Mouse (Mus musculus): ENCODE measurements around the gene Traf2.
A peak's percentile ranks its signal among the peaks of the same experiment; 100 is the strongest.

The Traf2 gene

DNA sequence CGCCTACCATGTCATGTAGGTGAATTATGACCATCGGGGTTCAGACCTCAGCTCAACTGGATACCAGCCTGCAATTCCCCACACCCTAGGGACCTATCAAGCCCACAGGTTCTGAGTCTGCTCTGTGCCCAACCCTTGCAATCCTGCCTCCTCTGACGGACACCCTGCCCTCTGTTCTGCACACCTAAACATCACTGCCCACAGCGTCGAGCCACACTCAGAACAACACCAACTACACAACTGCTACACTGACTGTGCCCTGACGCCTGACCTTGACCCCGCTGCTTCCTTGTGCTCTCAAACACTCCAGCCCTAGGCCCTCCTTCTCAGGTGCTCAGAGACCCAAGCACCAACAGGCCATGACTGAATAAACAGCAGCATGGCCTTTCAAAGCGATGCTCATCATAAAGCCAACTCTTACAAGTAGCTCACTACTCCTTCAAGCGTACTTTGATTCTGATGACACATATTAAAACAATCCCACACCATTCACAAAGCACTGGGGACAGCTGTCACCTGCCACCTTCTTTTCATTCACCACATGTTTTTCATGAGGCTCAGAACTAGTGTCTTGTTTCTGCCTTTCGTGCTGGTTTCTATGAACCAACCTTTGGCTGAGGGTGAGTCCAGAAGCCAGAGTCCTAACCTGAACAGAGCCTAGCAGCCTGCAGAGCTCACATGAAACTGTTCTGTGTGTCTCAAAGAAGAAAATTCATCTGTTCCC lies 4.9 kb downstream of the Traf2 start:
- no peak for DNase-seq

DNA sequence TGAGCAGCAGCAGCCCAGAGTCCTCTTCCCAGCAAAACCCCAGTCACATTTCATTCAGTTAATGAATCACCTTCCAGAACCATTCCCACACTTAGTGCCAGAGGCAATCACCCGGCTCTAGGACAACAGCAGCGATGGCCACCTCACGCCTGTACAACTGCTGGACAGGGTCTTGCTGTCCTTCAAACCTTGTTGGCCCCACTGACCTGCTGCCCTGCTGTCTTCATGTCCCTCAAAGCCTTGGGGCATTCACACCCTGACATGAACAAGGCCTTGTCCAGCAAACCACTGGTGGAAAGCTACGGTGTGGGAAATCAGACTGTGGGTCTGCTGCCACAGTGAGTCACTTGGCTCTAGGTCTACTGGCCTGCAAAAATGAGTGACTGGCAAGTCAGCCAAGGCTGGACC lies 6.2 kb downstream of the Traf2 start:
- no peak for DNase-seq

DNA sequence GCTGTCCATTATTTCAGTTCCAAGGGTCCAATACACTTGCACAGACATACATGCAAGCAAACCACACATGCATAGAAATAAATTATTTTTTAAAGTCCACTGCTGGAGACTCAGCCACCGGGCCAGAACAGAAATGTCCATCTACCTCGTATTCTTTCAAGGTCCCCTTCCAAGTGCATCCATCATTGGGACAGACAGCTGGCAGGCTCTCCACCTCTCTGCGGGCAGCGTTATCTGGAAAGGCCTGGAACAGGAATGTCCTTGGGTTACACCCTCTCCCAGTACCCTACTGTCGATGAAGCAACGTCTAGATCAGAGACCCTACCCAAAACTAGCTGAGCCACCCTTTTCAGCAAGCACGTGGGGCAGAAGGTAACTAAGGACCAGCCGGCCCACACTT lies 10.2 kb downstream of the Traf2 start:
- DNase-seq, result no peak

DNA sequence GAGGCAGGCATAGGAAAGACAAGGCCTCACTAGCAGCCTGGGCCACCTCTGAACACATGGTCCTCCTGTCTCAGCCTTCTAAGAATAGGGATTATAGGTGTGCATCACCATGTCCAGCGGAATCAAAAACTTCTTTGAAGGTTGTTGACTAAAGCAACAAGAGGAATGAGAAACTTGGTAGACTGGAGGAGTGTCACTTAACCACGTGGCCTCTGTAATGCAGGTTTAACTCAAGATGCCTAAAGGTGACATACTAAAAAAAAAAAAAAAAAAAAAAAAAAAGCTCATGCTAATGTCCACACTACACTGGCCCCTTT lies 11.9 kb downstream of the Traf2 start:
- no peak for DNase-seq

DNA sequence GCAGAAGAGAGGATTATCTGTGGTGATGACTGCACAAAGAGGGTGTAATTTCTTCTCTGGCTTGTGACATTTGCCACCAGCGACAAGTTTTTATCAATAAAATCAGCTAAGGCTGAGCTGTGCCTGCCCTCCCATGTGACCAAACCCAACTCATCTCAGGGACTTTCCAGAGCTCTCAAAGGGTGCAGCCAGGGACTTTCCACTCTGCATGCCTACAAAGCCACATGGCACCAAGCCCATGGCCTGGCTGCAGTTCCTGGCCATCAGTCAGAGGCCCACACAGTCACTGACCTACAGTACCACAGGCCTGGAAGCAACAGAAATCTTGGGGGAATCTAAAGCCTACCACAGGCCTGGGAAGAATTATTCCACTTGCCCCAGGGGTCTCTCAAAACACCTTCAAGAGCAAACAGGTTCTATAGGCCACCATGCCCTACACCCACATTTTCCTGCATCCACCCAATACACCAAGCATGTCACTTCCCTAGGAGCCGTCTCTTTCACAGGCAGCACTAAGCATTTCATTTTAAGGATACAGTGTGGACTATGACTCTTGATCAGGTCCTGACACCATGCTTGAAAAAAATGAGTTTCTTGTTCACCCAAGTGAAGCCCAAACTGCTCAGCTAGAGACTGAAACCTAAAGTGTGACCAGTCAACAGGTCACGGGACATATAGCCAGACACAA lies 12.4 kb downstream of the Traf2 start:
- no peak for DNase-seq

DNA sequence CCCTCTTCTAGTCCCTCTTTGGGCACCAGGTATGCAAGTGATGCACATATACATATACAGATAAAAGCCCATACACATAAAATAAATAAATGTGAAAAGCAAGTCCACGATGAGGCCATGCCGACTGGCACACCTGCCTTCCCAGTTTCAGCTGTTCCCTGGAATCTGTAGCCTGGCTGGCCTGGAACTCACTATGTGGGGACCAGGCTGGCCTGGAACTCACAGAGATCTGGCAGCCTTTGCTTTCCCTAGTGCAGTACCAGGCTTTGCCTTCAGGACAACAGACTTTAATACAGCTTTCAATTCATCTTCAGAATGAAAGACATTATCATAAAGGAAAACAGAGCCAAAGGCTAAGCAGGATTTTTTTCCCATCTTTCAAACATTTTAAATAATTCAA lies 13.0 kb downstream of the Traf2 start:
- DNase-seq, result no peak

DNA sequence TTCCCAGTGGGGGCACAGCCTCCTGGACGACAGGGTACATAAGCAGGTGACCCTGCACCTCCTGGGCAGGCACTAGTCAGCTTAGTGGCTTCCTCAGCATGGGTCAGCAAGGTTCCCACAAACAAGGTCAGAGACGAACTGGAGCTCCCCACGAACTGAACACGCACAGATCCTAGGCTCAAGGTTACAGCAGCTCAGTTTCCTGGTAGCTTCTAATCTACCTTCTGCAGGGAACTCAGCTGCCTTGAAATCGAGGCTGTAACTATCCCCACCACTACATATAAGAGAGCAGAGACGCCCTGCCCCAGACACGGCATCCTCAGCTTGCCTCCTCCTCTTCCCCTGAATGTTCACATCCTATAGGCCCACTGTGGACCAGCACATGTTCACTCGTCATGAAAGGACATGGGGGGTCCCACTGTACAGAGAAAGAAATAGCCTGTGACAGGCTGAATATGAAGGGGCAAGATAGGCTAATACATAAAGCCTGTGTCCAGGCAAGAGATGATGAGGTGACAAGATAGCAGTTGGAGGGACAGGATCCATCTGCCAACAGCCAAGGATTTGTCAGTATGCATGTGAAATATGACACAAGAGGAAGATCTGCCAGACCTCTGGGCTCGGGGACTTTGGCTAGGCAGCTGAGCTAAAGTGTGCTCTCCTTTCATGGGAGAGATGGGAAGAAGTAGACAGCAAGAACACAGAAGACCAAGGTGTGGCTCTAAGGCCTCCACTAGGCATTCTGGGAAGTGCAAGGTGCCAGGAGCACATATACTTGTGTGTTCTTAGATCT lies 20.0 kb downstream of the Traf2 start:
- DNase-seq, result no peak

DNA sequence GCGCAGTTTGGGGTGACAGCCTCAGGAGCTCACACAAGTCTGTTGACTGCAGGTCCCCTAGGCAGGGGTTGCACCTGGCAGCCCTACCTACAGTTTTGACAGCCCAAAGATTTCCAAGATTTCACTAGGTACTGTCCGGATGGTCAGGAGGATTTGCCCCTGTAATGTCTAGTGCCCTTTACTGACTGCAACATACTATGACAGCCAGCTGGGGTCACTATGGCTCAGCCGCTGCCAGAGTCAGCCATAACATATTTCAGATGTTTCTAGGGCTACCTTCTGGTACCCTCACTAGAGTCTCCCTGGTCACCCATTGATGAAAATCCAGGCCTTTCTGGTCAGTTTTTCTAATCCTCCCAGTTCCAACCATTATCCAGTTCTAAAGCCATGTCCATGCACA lies 36.8 kb downstream of the Traf2 start:
- no peak for DNase-seq

DNA sequence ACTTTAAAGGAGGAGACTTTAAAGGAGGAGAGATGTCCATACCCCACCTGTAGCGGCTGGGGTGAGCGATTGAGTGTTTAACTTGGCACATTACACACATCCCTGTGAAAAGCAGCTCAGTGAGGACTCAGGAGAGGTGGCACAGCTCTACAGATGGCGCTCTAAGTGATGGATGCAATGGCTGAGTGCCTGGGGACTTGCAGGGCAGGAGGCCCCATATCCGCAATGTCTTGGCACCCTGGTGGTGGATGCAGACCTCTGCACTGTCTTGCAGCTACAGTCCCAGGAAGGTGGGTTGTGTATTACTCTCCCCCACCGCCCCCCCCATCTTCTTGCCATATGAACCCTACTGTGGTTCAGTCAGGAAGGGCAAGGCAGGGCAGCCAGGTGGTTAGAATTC lies 39.8 kb downstream of the Traf2 start:
- DNase-seq, result peak; percentile 21

DNA sequence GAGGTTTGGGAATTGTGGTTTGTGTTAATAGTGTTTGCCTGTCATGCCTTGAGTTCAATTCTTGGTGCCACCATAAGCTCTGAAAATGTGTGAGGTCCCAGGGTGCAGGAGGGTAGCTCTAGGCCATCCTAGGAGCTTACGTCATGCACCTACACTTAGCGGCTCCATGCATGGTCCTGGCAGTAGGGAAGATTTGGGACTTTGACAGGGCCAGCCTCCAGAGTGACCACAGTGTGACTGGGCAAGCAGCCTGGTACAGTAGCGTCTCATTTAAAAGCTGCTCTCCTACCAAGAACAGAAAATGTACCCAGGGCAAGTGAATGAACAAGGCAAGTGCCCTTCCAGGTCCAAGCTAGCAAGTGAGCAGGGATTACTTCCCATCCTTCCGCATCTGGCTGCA lies 40.9 kb downstream of the Traf2 start:
- no peak for DNase-seq

DNA sequence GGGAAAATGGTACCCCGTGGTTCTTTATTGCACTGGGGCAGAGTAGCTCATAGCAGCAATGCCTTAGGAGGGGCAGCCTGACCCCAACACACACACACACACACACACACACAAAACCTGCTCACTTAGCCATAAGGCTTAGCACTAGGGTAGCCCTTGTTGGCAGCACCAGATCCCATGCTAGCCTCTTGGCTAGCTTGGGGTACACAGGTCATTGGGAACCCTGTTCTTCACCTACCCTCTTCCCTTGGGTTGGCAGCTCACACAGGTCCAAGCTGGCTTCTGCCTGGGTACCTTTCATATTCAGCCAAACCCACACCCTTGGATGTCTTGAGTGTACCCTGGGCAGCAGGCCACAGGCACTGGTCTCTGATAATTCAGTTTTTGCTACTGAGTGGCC lies 41.7 kb downstream of the Traf2 start:
- no peak for DNase-seq

DNA sequence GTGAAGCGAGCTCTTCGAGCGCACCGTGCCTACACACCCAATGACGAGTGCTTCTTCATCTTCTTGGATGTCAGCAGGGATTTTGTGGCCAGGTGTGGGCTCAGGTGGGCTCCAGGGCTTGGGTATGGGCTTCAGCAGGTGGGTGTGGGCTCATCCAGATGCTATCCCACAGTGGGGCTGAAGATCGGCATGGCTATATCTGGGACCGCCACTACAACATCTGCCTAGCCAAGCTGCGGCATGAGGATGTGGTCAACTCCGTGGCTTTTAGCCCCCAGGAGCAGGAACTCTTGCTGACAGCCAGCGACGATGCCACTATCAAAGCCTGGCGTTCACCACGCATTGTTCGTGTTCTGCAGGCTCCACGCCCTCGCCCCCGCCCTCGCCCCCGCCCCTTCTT lies 42.2 kb downstream of the Traf2 start:
- DNase-seq, result no peak

DNA sequence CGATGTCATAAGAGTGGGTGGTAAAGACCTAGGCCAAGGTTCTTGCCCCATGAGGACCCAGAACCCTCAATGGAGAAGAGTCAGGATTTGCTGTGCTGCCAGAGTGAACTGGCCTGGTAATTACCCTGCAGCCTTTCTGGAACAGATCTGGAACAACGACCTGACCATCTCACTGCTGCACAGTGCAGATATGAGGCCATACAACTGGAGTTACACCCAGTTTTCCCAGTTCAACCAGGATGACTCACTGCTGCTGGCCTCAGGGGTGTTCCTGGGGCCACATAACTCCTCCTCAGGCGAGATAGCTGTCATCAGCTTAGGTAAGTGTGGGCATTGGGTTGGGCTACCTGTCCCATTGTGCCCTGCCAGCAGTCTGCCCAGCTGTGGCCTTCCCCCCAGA lies 44.0 kb downstream of the Traf2 start:
- peak; percentile 73 for DNase-seq

DNA sequence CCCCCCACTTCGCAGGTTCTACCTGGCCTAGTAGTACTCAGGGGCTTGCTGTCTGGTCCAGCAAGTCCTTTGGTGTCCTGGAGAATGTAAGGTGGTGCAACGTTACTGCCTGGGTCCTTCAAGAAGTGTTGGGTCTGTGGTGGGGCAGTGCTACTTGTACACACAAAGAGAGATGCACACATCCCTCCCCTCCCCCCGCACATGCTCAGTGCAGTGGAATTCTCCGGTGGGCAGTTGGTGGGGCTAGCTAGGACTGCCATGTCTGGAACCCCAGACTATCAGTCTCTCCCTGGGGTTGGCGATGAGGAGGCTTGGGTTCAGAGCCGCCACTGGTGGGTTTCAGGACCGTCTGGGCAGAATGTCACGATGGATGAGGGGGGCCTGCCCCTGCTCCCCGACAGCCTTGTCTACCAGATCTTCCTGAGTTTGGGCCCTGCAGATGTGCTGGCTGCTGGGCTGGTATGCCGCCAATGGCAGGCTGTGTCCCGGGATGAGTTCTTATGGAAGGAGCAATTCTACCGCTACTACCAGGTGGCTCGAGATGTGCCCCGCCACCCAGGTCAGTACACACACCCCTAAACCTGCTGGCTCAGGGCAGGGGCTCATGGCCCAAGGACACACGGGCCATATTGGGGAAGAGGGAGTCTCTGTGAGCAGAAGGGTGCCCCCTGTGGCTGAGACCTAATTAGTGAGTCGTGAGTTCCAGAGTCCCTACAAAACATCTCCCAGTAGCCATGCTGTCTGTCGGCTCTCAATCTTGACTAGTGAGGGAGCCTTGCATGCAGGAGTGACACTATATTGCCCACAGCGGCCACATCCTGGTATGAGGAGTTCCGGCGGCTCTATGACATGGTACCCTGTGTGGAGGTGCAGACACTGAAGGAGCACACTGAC lies 44.9 kb downstream of the Traf2 start, which contains the start of gene C8g:
Gene C8g, minus strand, starts transcription at position 127 of the 894 bp plus-strand sequence.
- peak; percentile 27 for DNase-seq

DNA sequence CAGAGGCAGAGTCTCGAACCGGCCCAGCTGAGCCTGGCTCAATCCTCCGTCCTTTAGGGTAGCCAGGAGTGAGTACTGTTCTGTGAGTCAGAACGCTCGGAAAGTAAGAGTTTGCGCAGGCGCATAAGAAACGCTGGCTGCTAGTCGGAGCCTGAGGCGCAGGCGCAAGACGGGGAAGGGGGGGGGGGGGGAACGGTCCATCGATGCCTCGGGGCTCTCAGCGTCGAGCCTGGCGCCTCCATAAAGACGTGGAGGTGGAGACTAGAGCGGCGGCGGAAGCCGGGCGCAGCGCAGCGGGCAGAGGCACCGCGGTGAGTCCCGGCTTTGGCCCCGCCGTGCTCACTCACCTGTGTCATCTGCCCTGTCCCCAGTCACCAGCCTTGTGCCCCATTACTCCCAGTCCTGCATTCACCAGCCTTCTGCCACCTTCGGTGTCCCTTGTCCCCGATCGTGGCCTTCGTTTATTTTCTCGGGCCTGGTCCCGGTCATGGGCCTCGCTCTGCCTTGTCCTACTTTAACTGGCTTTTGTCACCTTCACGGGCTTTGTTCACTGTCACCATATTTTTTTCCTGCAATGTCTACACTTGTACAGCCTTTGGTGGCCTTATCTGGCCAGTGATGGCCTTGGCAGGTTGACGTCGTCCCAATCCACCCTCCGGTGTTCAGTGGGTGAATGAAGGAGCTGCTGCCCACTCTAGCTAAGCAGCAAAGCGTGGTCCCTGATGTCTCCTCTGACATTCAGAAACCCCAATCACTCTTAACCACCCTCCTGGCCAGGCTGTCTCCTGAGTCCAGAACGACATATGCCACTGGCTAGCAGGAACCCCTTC lies 45.9 kb downstream of the Traf2 start, which contains the start of gene Fbxw5:
Gene Fbxw5, plus strand, starts transcription at position 175 of the 830 bp plus-strand sequence.
- DNase-seq, result peak; percentile 95

DNA sequence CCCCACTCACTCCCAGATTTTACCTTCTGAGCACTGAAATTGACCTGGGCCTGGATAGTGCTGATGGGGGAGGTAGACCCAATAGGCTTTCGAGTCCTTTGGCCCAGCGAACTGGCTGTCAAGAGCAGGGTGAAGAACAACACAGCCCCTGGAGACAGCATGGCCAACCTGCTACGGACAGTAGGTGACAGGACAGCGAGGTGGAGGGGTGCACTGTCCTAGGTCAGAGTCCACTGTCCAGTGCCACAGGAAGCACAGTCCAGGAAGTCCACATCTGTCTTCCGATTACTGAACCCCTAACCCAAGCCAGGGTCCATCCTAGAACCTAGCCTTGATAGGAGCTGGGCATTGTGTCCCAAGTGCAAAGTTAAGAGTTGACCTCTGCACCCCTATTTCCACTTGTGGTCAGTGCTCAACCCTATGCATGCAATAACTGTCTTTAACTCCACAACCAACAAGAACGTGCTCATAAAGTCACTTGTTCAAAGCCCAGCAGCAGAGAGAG lies 46.6 kb downstream of the Traf2 start:
- peak; percentile 13 for DNase-seq

DNA sequence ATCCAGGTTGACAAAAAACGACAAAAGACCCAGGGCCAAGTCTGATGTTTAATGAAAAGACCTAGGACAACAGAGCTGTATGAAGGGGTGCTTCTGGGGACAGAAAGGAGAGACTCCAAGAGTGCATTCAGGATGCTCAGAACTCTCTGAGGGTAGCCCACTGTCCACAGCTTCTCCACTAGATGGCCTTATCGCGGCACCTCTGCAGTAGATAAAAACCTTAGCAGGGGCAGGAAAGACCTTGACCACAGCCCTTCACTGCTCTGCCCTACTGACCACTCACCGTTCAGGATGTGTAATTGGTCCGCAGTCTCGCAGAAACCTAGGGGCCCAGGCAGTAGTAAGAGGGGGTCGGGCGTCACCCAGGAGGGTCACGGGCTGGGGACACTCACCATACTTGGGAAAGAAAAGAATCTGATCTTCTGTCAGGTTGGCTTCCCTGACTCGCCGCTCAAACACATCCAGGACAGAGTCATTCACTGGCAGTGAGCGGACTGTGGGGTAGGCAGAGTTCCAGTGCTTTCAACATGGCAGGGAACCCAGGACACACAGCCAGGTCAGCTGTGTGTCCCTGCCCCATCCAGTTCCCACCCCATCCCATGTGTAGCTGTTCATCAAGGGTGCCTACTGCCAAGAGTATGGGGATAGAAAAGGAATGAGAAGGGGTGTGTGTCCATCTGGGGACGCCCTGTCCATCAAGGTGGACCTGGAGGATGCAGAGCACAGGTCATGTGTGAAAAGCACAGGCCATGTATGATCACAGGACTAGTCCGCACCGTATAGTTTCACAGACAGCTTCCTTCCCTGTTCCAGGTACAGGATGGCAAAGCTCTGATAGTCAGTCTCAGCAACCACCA lies 47.9 kb downstream of the Traf2 start:
- no peak for DNase-seq

DNA sequence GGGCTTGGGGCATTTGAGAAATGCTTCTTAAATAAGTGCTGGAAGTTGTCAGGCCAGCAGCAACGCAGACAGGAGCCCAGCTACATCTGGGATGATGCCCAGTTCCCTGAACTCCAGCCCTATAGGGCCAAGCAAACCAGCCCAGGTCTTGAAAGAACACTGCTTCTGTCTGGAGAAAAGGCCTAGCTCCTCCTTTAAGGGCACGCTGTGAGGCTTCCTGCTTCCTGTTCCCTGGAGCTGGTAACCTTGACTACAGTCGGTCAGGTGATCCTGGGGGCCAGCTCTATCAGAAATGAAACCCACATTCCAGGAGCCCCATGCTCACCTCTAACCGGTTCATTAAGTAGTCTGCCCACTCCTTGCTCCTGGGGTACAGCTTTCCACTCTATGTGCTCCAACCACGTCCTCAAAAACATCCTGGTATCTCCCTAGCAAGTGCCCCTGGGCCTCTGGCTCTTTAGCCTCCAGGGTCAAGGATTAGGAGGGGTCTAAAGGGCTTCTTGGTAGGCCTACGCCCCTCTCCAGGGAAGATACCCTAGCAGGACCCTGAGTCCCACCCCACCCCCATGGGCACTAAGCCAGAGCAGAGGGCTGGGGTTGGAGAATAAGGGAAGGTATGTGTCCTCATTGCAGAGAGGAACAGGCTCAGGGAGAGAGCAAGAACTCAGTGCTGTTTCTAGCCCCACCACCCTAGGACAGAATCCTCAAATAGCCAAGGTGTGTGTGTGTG lies 48.7 kb downstream of the Traf2 start:
- DNase-seq, result no peak

DNA sequence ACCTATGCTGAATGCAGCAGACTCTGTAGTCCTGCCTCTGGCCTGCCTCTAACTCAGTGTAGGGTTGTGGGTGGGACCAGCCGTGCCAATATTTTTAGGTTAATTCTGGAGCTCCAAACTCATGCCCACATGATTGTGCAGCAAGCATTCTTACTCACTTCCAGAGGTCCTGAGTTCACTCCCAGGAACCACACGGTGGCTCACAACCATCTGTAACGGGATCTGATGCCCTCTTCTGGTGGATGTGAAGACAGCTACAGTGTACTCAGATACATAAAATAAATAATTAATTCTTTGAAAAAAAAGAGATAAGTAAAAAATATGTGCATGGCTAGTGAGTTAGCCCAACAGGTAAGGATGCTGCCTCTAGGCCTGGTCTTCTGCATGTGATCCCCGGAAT lies 50.3 kb downstream of the Traf2 start:
- peak; percentile 28 for DNase-seq

DNA sequence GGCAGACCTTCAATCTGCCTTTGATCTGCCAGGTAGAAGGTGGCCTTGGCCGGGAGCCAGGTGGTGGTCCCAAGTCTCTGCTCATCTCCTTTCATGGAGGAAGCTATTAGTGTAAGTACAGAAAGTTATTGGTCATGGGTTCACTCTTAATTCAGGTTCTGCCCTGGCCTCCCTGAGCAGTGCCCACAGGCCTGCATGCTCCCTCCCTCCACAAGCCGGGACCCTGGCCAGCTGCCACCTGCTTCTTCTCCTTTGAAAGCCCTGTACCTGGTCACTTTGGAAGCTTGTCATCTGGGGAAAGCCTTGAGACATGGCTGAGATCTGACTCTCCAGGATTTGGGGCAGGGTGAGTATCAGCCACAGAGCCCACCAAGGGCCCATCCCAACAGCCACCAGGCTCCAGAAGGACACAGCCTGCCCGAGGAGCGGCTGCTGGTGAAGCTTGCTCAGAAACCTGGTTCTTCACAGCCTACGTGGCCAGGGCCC lies 53.2 kb downstream of the Traf2 start, which contains the start of gene Lcn12:
Gene Lcn12, minus strand, starts transcription at position 436 of the 486 bp plus-strand sequence.
- DNase-seq, result no peak

Data from liver (tissue).